Mouse (Mus musculus) E14TG2a.4 (cell line): ENCODE measurements around the gene Arid5a.

ENCODE experiments used
- CTCF ChIP-seq: conservative IDR thresholded peaks from 2 replicates; pipeline ENCODE4 v1.5.1; 2014; ENCODE audit warnings: low read length
- NANOG ChIP-seq: IDR thresholded peaks from 2 replicates; pipeline ENCODE4 v1.6.1; 2014; ENCODE audit warnings: borderline replicate concordance, low read length, mixed read lengths
- POU5F1 ChIP-seq: IDR thresholded peaks from 2 replicates; pipeline ENCODE4 v1.6.1; 2014; ENCODE audit warnings: low read length, borderline replicate concordance

GRCm38 (mm10) chr1:36315776-36316100 lies 8.2 kb downstream of the Arid5a start:
- no peak for TF ChIP-seq CTCF
- TF ChIP-seq POU5F1 = no peak
- TF ChIP-seq NANOG = no peak
